Mouse (Mus musculus): ENCODE results near the gene Cobl. TPM values are rescaled to one million over a fixed set of nuclear protein-coding genes. Genes with fewer than 3 reads are reported as not detected.

The Cobl gene
- polyA plus RNA-seq, 1 experiment: 19.8 TPM

GRCm38 (mm10) chr11:12343686-12344085 is 121.1 kb downstream of the Cobl start:
- no peak overlapping the region for H3K4me3 ChIP-seq (replicated peaks; ENCODE audit: extremely low read depth, low read depth, low read length)
- TF ChIP-seq POLR2A (IDR thresholded peaks at IDR 0.05; ENCODE audit: borderline replicate concordance, extremely low read depth, low read depth, low read length) (no peak), CTCF (IDR thresholded peaks at IDR 0.05; ENCODE audit: insufficient read depth, low read length) (no peak)
- no peak for DNase-seq
- no peaks in the 10 kb centered on the region for H3K4me1 ChIP-seq (ENCODE audit: control insufficient read depth, insufficient read depth, low read length)
- WGBS: 86% methylated on average over 4 of the region's 4 CpGs

GRCm38 (mm10) chr11:12340697-12341096 is 124.1 kb downstream of the Cobl start:
- TF ChIP-seq CTCF (IDR thresholded peaks at IDR 0.05; ENCODE audit: insufficient read depth, low read length) (no peak), POLR2A (IDR thresholded peaks at IDR 0.05; ENCODE audit: borderline replicate concordance, extremely low read depth, low read depth, low read length) (no peak)
- Histone ChIP-seq H3K4me3 (replicated peaks; ENCODE audit: extremely low read depth, low read depth, low read length) (no peak overlapping the region), H3K4me1 (ENCODE audit: control insufficient read depth, insufficient read depth, low read length) (peaks cover 7% of the 10 kb centered on the region; the same call in 1 of the 2 replicates)
- DNase-seq: no peak

- TF ChIP-seq POLR2A (IDR thresholded peaks at IDR 0.05; ENCODE audit: borderline replicate concordance, extremely low read depth, low read depth, low read length) (no peak), CTCF (IDR thresholded peaks at IDR 0.05; ENCODE audit: insufficient read depth, low read length) (no peak)
- peaks cover 7% of the 10 kb centered on the region; the same call in 1 of the 2 replicates for H3K4me1 ChIP-seq (ENCODE audit: control insufficient read depth, insufficient read depth, low read length)
- DNase-seq: peak; percentile 48
- no peak overlapping the region for H3K4me3 ChIP-seq (replicated peaks; ENCODE audit: extremely low read depth, low read depth, low read length)
- 20% methylated on average over 12 of the region's 12 CpGs for WGBS
These were observed 128.6 kb downstream of the Cobl start for GRCm38 (mm10) chr11:12336145-12336544.

- peak; percentile 15 for DNase-seq
- Histone ChIP-seq H3K4me1 (ENCODE audit: control insufficient read depth, insufficient read depth, low read length) (peaks cover 5% of the 10 kb centered on the region; the same call in 1 of the 2 replicates), H3K4me3 (replicated peaks; ENCODE audit: extremely low read depth, low read depth, low read length) (no peak overlapping the region)
- 30% methylated on average over 2 of the region's 2 CpGs for WGBS
- TF ChIP-seq POLR2A (IDR thresholded peaks at IDR 0.05; ENCODE audit: borderline replicate concordance, extremely low read depth, low read depth, low read length) (no peak), CTCF (IDR thresholded peaks at IDR 0.05; ENCODE audit: insufficient read depth, low read length) (no peak)
These were observed 132.8 kb downstream of the Cobl start for GRCm38 (mm10) chr11:12331997-12332396.

GRCm38 (mm10) chr11:12321445-12321844 is 143.3 kb downstream of the Cobl start:
- TF ChIP-seq CTCF (IDR thresholded peaks at IDR 0.05; ENCODE audit: insufficient read depth, low read length) (no peak), POLR2A (IDR thresholded peaks at IDR 0.05; ENCODE audit: borderline replicate concordance, extremely low read depth, low read depth, low read length) (no peak)
- 53% methylated on average over 1 of the region's 1 CpGs for WGBS
- no peak for DNase-seq

GRCm38 (mm10) chr11:12319318-12319717 is 145.4 kb downstream of the Cobl start:
- TF ChIP-seq CTCF (IDR thresholded peaks at IDR 0.05; ENCODE audit: insufficient read depth, low read length) (no peak), POLR2A (IDR thresholded peaks at IDR 0.05; ENCODE audit: borderline replicate concordance, extremely low read depth, low read depth, low read length) (no peak)
- peaks cover 6% of the 10 kb centered on the region for H3K4me1 ChIP-seq (ENCODE audit: control insufficient read depth, insufficient read depth, low read length)
- DNase-seq: no peak
- WGBS: 86% methylated on average over 3 of the region's 3 CpGs
- H3K4me3 ChIP-seq (replicated peaks; ENCODE audit: extremely low read depth, low read depth, low read length): no peak overlapping the region

More at GRCm38 (mm10) chr11:12321445-12321844, 143.3 kb downstream of the Cobl start:
- Histone ChIP-seq H3K4me3 (replicated peaks; ENCODE audit: extremely low read depth, low read depth, low read length) (no peak overlapping the region), H3K4me1 (ENCODE audit: control insufficient read depth, insufficient read depth, low read length) (no peaks in the 10 kb centered on the region)

- no peak for TF ChIP-seq CTCF (IDR thresholded peaks at IDR 0.05; ENCODE audit: insufficient read depth, low read length)
- no peak for TF ChIP-seq POLR2A (IDR thresholded peaks at IDR 0.05; ENCODE audit: borderline replicate concordance, extremely low read depth, low read depth, low read length)
- no peak for DNase-seq
- Histone ChIP-seq H3K4me3 (replicated peaks; ENCODE audit: extremely low read depth, low read depth, low read length) (no peak overlapping the region), H3K4me1 (ENCODE audit: control insufficient read depth, insufficient read depth, low read length) (peaks cover 6% of the 10 kb centered on the region)
- 33% methylated on average over 3 of the region's 3 CpGs for WGBS
These were observed 149.1 kb downstream of the Cobl start for GRCm38 (mm10) chr11:12315670-12316069.

- Histone ChIP-seq H3K4me1 (ENCODE audit: control insufficient read depth, insufficient read depth, low read length) (peaks cover 6% of the 10 kb centered on the region), H3K4me3 (replicated peaks; ENCODE audit: extremely low read depth, low read depth, low read length) (no peak overlapping the region)
- 80% methylated on average over 6 of the region's 6 CpGs for WGBS
- no peak for DNase-seq
- TF ChIP-seq POLR2A (IDR thresholded peaks at IDR 0.05; ENCODE audit: borderline replicate concordance, extremely low read depth, low read depth, low read length) (no peak), CTCF (IDR thresholded peaks at IDR 0.05; ENCODE audit: insufficient read depth, low read length) (no peak)
These were observed 150.3 kb downstream of the Cobl start for GRCm38 (mm10) chr11:12314278-12315043.

GRCm38 (mm10) chr11:12311419-12311818 is 153.3 kb downstream of the Cobl start:
- H3K4me3 ChIP-seq (replicated peaks; ENCODE audit: extremely low read depth, low read depth, low read length): no peak overlapping the region
- H3K4me1 ChIP-seq (ENCODE audit: control insufficient read depth, insufficient read depth, low read length): peaks cover 6% of the 10 kb centered on the region
- TF ChIP-seq CTCF (IDR thresholded peaks at IDR 0.05; ENCODE audit: insufficient read depth, low read length) (no peak), POLR2A (IDR thresholded peaks at IDR 0.05; ENCODE audit: borderline replicate concordance, extremely low read depth, low read depth, low read length) (no peak)
- WGBS: 52% methylated on average over 6 of the region's 6 CpGs
- no peak for DNase-seq

- H3K4me1 ChIP-seq (ENCODE audit: control insufficient read depth, insufficient read depth, low read length): no peaks in the 10 kb centered on the region
- TF ChIP-seq CTCF (IDR thresholded peaks at IDR 0.05; ENCODE audit: insufficient read depth, low read length): no peak
- TF ChIP-seq POLR2A (IDR thresholded peaks at IDR 0.05; ENCODE audit: borderline replicate concordance, extremely low read depth, low read depth, low read length): no peak
- DNase-seq: no peak
- WGBS: 79% methylated on average over 3 of the region's 3 CpGs
- no peak overlapping the region for H3K4me3 ChIP-seq (replicated peaks; ENCODE audit: extremely low read depth, low read depth, low read length)
These were observed 155.2 kb downstream of the Cobl start for GRCm38 (mm10) chr11:12309423-12310023.
